Mouse (Mus musculus): Measurements from ENCODE around the gene P2ry12.

DNA sequence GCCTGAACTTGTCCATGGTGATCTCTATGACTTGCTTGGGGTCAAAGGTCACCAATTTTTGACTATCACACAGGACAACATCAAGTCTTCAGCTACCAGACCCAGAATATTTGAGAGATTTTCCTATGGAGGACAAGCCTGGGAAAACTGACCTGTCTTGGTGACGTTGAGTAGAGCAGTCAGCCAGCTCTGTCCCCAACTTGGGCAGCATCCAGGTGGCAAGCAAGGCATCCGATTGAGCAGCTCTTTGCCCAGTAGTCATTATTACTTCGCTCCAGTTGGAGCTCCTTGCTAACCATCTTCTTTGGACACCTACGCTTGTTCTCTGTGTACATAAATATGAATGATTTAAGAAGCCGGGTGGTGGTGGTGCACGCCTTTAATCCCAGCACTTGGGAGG, 8.1 kb upstream of the P2ry12 start:
- TF ChIP-seq CTCF (IDR thresholded peaks at IDR 0.05; ENCODE audit: low read depth, low read length) (no peak), POLR2A (IDR thresholded peaks at IDR 0.05; ENCODE audit: borderline replicate concordance, low read depth, low read length) (no peak)

All from bone marrow macrophage, adult 2 months (primary cell).